26 mouse cellular contexts compared by ENCODE assay signal in the genomic region with DNA sequence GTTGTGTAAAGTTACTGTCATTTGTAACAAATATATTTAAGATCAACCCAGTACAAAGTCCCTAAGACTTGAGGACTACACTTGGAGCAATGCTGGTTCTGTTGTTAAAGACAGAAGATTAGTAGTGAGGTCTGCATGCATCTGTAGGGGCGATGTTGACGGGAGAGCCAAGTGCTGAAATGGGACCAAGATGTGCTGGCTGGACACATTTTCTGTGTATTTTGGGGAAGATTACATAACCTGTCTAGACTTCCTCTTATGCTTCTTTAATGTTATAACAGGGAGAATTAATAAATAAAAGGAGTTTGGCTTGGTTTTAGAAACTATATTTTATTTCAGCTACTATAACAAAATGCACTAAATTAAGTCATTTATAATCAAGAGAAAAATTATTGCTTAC. TPM values are rescaled to one million over a fixed set of nuclear protein-coding genes. Genes with fewer than 3 reads are reported as not detected.
DNase-seq lines count a peak whose midpoint lies in the region; TF ChIP-seq lines count a peak whose summit lies in the region.
"Had no signal": no experiment of that assay in that cellular context is flagged by ENCODE, and none has a peak within 500 bp of the region (broad histone marks: within the 10 kb centered on the region; RNA-seq: fewer than 3 reads in every experiment).

No protein-coding gene starts in this region.

- DNase-seq in gastrocnemius, adult 2 months, result no peak
- DNase-seq in gastrocnemius, postnatal 10 days, result no peak
- DNase-seq in left cerebral cortex, adult 2 months (ENCODE audit: extremely low spot score in 1 of 2, low spot score in 2 of 2), result no peak
- no peak for DNase-seq in left cerebral cortex, adult 9 months (ENCODE audit: low spot score in 2 of 2)
- no peak for DNase-seq in ovary, postnatal 36 days (ENCODE audit: low spot score)
- no peak for DNase-seq in cerebellum, postnatal 25 days
- DNase-seq: adrenal gland, postnatal 10 days; B cell, adult 2 months; cerebellum, adult 2 months; cerebellum, adult 9-11 months; cerebellum, postnatal 36 days; embryo, embryonic 11 days; gastrocnemius, postnatal 36 days; heart, adult 2 months; heart, postnatal 14 days had no signal

- WGBS in macrophage (ENCODE audit: missing documents), result 3% methylated on average over 2 of the region's 2 CpGs

- TF ChIP-seq CTCF in gastrocnemius, adult 2 months (IDR thresholded peaks at IDR 0.05), result no peak
- TF ChIP-seq CTCF in left cerebral cortex, adult 2 months (IDR thresholded peaks at IDR 0.05), result no peak

- no peaks in the 10 kb centered on the region for H3K36me3 ChIP-seq in macrophage (ENCODE audit: inconsistent target)
- H3K36me3 ChIP-seq: embryonic facial prominence, embryonic 10.5 days; embryonic facial prominence, embryonic 13.5 days; forebrain, embryonic 12.5 days; forebrain, embryonic 15.5 days; G1E; heart, embryonic 10.5 days; heart, embryonic 13.5 days; hindbrain, embryonic 12.5 days had no signal

- no peaks in the 10 kb centered on the region; the same call in 1 of the 2 replicates for H3K79me2 ChIP-seq in macrophage (ENCODE audit: inconsistent target)

- peak overlapping the region; percentile 83 for H3K27ac ChIP-seq in gastrocnemius, adult 2 months
- H3K27ac ChIP-seq in left cerebral cortex, adult 2 months, result peak overlapping the region; percentile 28; the same call in 1 of the 2 replicates
- peak overlapping the region; percentile 47 for H3K27ac ChIP-seq in macrophage
- H3K27ac ChIP-seq: embryonic facial prominence, embryonic 10.5 days; embryonic facial prominence, embryonic 13.5 days; forebrain, embryonic 12.5 days; forebrain, embryonic 15.5 days; heart, embryonic 10.5 days; heart, embryonic 13.5 days; hindbrain, embryonic 12.5 days; hindbrain, embryonic 15.5 days had no signal

- H3K4me3 ChIP-seq in gastrocnemius, adult 2 months, result no peak overlapping the region
- H3K4me3 ChIP-seq in left cerebral cortex, adult 2 months, result no peak overlapping the region
- no peak overlapping the region for H3K4me3 ChIP-seq in macrophage (ENCODE audit: inconsistent target)
- H3K4me3 ChIP-seq: embryonic facial prominence, embryonic 10.5 days; embryonic facial prominence, embryonic 13.5 days; erythroblast, embryonic 14.5 days; forebrain, embryonic 12.5 days; forebrain, embryonic 15.5 days; heart, adult 2 months; heart, embryonic 10.5 days; heart, embryonic 13.5 days; hindbrain, embryonic 12.5 days; hindbrain, embryonic 15.5 days had no signal

- intact Hi-C loops in gastrocnemius, adult 2 months (cut with DNase I), result loop anchor here (5.0 kb wide), 1 partner anchor 38 kb away; the partner anchor contains the start of gene Fam214a
- intact Hi-C loops in left cerebral cortex, adult 2 months (cut with DNase I), result no loop called here

RNA-seq across cellular contexts. Expression of gene Fam214a, which starts 37.3 kb away (rescaled TPM):
- total RNA-seq in gastrocnemius, adult 2 months (2021), result 10 to 100 TPM; 21.0 to 29.4 TPM
- total RNA-seq in gastrocnemius, postnatal 10 days (2021), result 10 to 100 TPM; 28.4 to 31.3 TPM
- total RNA-seq in left cerebral cortex, adult 2 months (2021), result 10 to 100 TPM; 35.3 to 37.5 TPM
- 100 to 1,000 TPM in 6 of 26 experiments, 10 to 100 TPM in 13, 1 to 10 TPM in 7; 2.4 to 192 (median 33.0) TPM for total RNA-seq in macrophage (2018; cell fraction: chromatin; rRNA removed)
- total RNA-seq in macrophage (2018; cell fraction: cytosol; rRNA removed), result 10 to 100 TPM in 11 of 26 experiments, 1 to 10 TPM in 14, under 1 TPM in 1; 0.53 to 21.8 (median 4.6) TPM
- total RNA-seq in macrophage (2018; cell fraction: nucleus; rRNA removed), result 100 to 1,000 TPM in 2 of 26 experiments, 10 to 100 TPM in 15, 1 to 10 TPM in 9; 1.1 to 132 (median 11.2) TPM
- 2.3 to 14.6 TPM (median 12.4 TPM) in 3 replicates for polyA plus RNA-seq in macrophage (2018)
- polyA plus RNA-seq: erythroblast, embryonic 14.5 days had no signal

RNA-seq across cellular contexts. Expression of gene Arpp19, which starts 47.4 kb away (rescaled TPM):
- 100 to 1,000 TPM; 125 to 160 TPM for total RNA-seq in gastrocnemius, adult 2 months (2021)
- 100 to 1,000 TPM; 147 to 150 TPM for total RNA-seq in gastrocnemius, postnatal 10 days (2021)
- 100 to 1,000 TPM; 449 to 473 TPM for total RNA-seq in left cerebral cortex, adult 2 months (2021)
- total RNA-seq in macrophage (2018; cell fraction: chromatin; rRNA removed), result 10 to 100 TPM in 23 of 26 experiments, 1 to 10 TPM in 3; 7.2 to 46.6 (median 29.1) TPM
- total RNA-seq in macrophage (2018; cell fraction: cytosol; rRNA removed), result 10 to 100 TPM; 42.6 to 83.7 (median 54.2) TPM
- total RNA-seq in macrophage (2018; cell fraction: nucleus; rRNA removed), result 10 to 100 TPM in 24 of 26 experiments, 1 to 10 TPM in 2; 8.5 to 43.3 (median 20.1) TPM
- 94.3 to 161 TPM (median 114 TPM) in 3 replicates for polyA plus RNA-seq in macrophage (2018)

Comparison
In these comparisons a context has a peak if more than half of its experiments do, and no peak if none do; other contexts are left out.
1. H3K27ac ChIP-seq: peak in every context shown above with its lines; median percentile 83 in gastrocnemius, adult 2 months; 47 in macrophage; 28 in left cerebral cortex, adult 2 months.